Mouse (Mus musculus) hindbrain, postnatal 0 days (tissue): ENCODE measurements around the gene Adk. TPM values are rescaled to one million over a fixed set of nuclear protein-coding genes. Genes with fewer than 3 reads are reported as not detected.
A peak's percentile ranks its signal among the peaks of the same experiment; 100 is the strongest.

Source experiments
- ATAC-seq: fragments of 200-750 bp; cut with Nextera tagmentation; 2 replicates; pipeline ENCODE4 v1.8.0; 2017; ENCODE audit warnings: mild to moderate bottlenecking, moderate TSS enrichment, moderate library complexity
- DNase-seq: peaks from one replicate; pipeline ENCODE4 v3.0.0-alpha.2; 2015; ENCODE audit warnings: low spot score
- H3K27ac ChIP-seq: fragments of 300-500 bp; sonication (generic); 2 replicates; pipeline ENCODE4 v1.5.1; 2014; ENCODE audit warnings: mild to moderate bottlenecking
- H3K27me3 ChIP-seq: fragments of 300-500 bp; sonication (generic); 2 replicates; pipeline ENCODE4 v1.6.1; 2014; ENCODE audit warnings: low read length, mixed read lengths; ENCODE audit not compliant: insufficient read depth
- H3K36me3 ChIP-seq: fragments of 300-500 bp; sonication (generic); 2 replicates; pipeline ENCODE4 v1.6.1; 2014; ENCODE audit warnings: low read length, mixed read lengths; ENCODE audit not compliant: insufficient read depth
- H3K4me1 ChIP-seq: fragments of 300-500 bp; sonication (generic); 2 replicates; pipeline ENCODE4 v1.6.1; 2014; ENCODE audit warnings: antibody characterized with exemption, low read length, mixed read lengths; ENCODE audit not compliant: insufficient read depth
- H3K4me2 ChIP-seq: fragments of 300-500 bp; sonication (generic); 2 replicates; pipeline ENCODE4 v1.6.1; 2014; ENCODE audit warnings: low read depth, mild to moderate bottlenecking, low read length, moderate library complexity, mixed read lengths
- H3K4me3 ChIP-seq: fragments of 300-500 bp; sonication (generic); 2 replicates; pipeline ENCODE4 v1.5.1; 2014; ENCODE audit warnings: low read length
- H3K9ac ChIP-seq: fragments of 300-500 bp; sonication (generic); replicated peaks from 2 replicates; pipeline ENCODE4 v1.6.1; 2014; ENCODE audit warnings: mild to moderate bottlenecking, low read length, moderate library complexity, mixed read lengths
- H3K9me3 ChIP-seq: fragments of 300-500 bp; sonication (generic); 2 replicates; pipeline ENCODE4 v1.6.1; 2016; ENCODE audit warnings: low read length, mixed read lengths
- CTCF ChIP-seq: IDR thresholded peaks from 2 replicates; pipeline ENCODE4 v1.5.1; 2016; ENCODE audit warnings: antibody characterized with exemption, control low read depth, low read depth
- WGBS: fragments of 180-500 bp; shearing (Covaris S2); extraction: QIAGEN DNeasy Blood & Tissue Kit; methylation state at CpG from one replicate; pipeline ENCODE4 v1.1.7; 2014; 5-methylcytosine and 5-hydroxymethylcytosine counted together
- polyA plus RNA-seq: library from polyadenylated mRNA; unstranded; fragments of >200 nt; fragmentation: Nextera tagmentation; extraction: Ambion mirVana; gene quantifications from 2 replicates; pipeline ENCODE4 v1.2.1, GENCODE M21; 2015
- total RNA-seq: library from RNA; depleted of rRNA; stranded (reverse); fragments of >200 nt; gene quantifications from 2 replicates; pipeline ENCODE4 v1.2.3, GENCODE M21; 2014

Gene Adk
- total and polyA plus RNA-seq, 2 experiments from 2014 or later, result 27.4 to 63.5 TPM

- H3K36me3 ChIP-seq, result no peaks in the 10 kb centered on the region
- no peak overlapping the region for H3K9ac ChIP-seq
- DNase-seq (peak; percentile 56), ATAC-seq (peak; percentile 49; the same call in 1 of the 2 replicates)
- peak; percentile 53 for TF ChIP-seq CTCF
- H3K4me2 ChIP-seq, result no peak overlapping the region
- 60% methylated on average over 3 of the region's 3 CpGs for WGBS
- H3K4me3 ChIP-seq, result no peak overlapping the region
- no peaks in the 10 kb centered on the region for H3K9me3 ChIP-seq
- no peaks in the 10 kb centered on the region for H3K4me1 ChIP-seq
- no peaks in the 10 kb centered on the region for H3K27me3 ChIP-seq
- no peak overlapping the region for H3K27ac ChIP-seq
These were observed 63.6 kb downstream of the Adk start for GRCm38 (mm10) chr14:21115888-21116460.

DNA sequence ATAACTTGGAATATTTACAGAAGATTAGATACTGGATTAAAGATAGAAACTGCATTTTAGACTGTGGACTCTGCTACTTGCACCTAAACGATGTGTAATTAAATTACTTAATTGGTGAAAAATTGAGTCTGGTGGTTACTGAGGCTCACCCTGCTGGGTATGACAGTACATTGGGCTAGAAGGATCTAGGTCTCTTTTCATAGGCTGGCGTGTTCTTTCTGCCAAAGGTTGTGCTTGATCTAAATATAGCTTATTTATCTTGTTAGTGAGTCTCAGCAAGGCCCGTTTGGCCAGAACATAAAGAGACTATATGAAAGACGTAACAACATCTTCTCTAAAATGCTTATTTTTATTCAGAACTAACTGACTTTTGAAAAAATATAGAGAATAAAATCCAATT, 65.7 kb downstream of the Adk start:
- no peak overlapping the region for H3K4me3 ChIP-seq
- no peak for ATAC-seq
- no peak overlapping the region for H3K27ac ChIP-seq
- 71% methylated on average over 4 of the region's 4 CpGs for WGBS
- no peaks in the 10 kb centered on the region for H3K27me3 ChIP-seq
- H3K4me1 ChIP-seq, result no peaks in the 10 kb centered on the region
- H3K4me2 ChIP-seq, result no peak overlapping the region
- H3K9me3 ChIP-seq, result no peaks in the 10 kb centered on the region
- no peaks in the 10 kb centered on the region for H3K36me3 ChIP-seq
- no peak for DNase-seq
- no peak for TF ChIP-seq CTCF
- no peak overlapping the region for H3K9ac ChIP-seq

DNA sequence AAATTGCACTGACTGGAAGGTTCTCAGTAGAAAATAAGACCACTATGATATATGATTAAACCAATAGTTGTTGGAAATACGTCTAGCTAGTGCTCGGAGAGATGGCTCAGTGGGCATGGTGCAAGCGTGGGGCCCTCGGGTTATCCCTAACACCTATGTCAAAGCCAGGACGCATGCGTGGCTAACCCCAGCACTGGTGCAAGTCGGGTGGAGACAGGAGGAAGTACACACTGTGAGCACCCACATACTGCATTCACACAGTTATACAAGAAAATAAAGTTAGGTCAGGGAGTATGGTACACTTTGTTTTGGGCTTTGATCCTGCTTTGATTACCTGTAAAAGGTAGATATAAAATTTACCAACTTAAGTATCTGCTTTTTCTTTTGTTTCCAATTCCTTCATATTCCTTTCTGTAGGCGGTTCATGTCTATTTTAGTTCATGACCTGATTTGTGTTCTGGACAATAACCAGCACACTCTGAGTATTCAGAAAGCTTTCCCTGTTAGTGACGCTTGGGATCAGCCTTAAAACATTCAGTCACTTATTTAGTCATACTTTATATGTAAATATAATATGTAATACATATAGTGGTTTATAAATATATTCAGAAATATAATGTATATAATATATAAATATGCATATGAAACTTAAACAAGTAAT, 67.4 kb downstream of the Adk start:
- Histone ChIP-seq H3K36me3 (no peaks in the 10 kb centered on the region), H3K27ac (no peak overlapping the region), H3K9me3 (no peaks in the 10 kb centered on the region), H3K27me3 (no peaks in the 10 kb centered on the region), H3K4me3 (no peak overlapping the region), H3K4me2 (no peak overlapping the region), H3K9ac (no peak overlapping the region), H3K4me1 (no peaks in the 10 kb centered on the region)
- no peak for TF ChIP-seq CTCF
- no peak for DNase-seq
- WGBS, result 83% methylated on average over 9 of the region's 9 CpGs
- no peak for ATAC-seq

DNA sequence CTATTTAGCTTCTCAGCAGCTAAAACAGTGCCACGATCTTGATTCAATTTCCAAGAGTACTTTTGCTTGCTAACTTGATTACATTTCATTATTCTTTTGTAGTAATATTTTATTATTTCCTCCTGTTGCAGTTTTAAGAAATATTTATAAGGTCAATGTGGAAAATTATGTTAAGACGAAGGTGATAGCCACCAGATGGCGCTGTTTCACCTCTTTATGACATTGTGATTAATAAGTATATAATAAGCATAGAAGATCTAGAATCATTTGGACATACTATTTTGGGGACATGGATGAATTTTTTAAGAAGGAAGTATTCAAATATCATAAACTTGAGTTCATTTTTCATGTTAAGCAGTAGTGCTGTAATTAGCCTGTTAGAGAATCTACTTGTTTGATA, 68.1 kb downstream of the Adk start:
- H3K27ac ChIP-seq, result no peak overlapping the region
- no peak overlapping the region for H3K4me3 ChIP-seq
- no peaks in the 10 kb centered on the region for H3K9me3 ChIP-seq
- ATAC-seq (no peak), DNase-seq (peak; percentile 86)
- H3K4me1 ChIP-seq, result no peaks in the 10 kb centered on the region
- no peaks in the 10 kb centered on the region for H3K27me3 ChIP-seq
- WGBS, result 32% methylated on average over 3 of the region's 3 CpGs
- TF ChIP-seq CTCF, result peak; percentile 74
- H3K4me2 ChIP-seq, result no peak overlapping the region
- no peaks in the 10 kb centered on the region for H3K36me3 ChIP-seq
- H3K9ac ChIP-seq, result no peak overlapping the region

- ATAC-seq (no peak), DNase-seq (no peak)
- H3K27ac ChIP-seq, result no peak overlapping the region
- TF ChIP-seq CTCF, result no peak
- no peaks in the 10 kb centered on the region for H3K4me1 ChIP-seq
- H3K9me3 ChIP-seq, result no peaks in the 10 kb centered on the region
- H3K9ac ChIP-seq, result no peak overlapping the region
- WGBS, result 98% methylated on average over 6 of the region's 6 CpGs
- no peak overlapping the region for H3K4me2 ChIP-seq
- no peaks in the 10 kb centered on the region for H3K27me3 ChIP-seq
- H3K4me3 ChIP-seq, result no peak overlapping the region
- no peaks in the 10 kb centered on the region for H3K36me3 ChIP-seq
These were observed 74.8 kb downstream of the Adk start for GRCm38 (mm10) chr14:21127215-21127614.

DNA sequence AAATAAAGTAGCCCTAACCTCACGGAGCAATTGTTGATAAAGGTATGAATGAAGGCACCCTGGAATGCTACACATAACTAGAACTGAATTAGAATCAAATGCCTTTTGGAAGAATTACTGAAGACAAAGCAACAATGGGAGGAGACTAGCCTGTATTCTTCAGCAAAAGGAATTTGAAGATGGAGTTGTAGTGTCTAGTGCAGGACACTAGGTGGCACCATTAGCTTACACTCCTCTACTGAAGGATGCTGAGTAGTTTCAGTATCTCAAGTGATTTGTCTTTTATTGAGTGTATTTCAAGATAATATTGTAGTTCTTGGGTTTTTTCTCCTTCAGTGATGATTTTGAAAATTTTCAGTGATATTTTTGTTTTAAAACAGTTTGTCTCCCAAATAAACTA, 84.5 kb downstream of the Adk start:
- Histone ChIP-seq H3K36me3 (no peaks in the 10 kb centered on the region), H3K27me3 (no peaks in the 10 kb centered on the region), H3K9ac (no peak overlapping the region), H3K4me1 (no peaks in the 10 kb centered on the region), H3K27ac (no peak overlapping the region), H3K9me3 (no peaks in the 10 kb centered on the region), H3K4me3 (no peak overlapping the region), H3K4me2 (no peak overlapping the region)
- peak; percentile 90 for DNase-seq
- ATAC-seq, result 0 out of 2 replicates have a peak, but pooled peaks have one; percentile 67
- TF ChIP-seq CTCF, result peak; percentile 97
- WGBS, result 37% methylated on average over 1 of the region's 1 CpGs

DNA sequence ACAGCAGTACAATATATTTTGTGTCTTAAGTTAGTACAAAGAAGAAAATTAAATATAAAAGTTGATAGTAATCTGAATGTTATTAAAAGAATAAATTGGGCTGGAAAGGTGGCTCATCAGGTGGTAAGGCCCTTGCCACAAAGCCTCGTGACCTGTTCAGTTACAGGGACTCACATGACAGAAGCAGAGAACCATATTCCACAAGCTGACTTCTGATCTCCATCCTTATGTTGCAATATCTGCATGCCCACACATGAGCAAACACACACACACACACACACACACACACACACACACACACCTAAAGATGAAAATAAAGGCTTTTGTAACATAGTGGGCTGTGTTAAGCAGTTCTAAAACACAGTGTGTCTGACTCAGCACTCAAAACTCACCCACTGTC, 90.2 kb downstream of the Adk start:
- no peaks in the 10 kb centered on the region for H3K9me3 ChIP-seq
- H3K36me3 ChIP-seq, result no peaks in the 10 kb centered on the region
- no peak overlapping the region for H3K4me2 ChIP-seq
- ATAC-seq (no peak), DNase-seq (no peak)
- H3K4me1 ChIP-seq, result no peaks in the 10 kb centered on the region
- H3K27me3 ChIP-seq, result no peaks in the 10 kb centered on the region
- no peak for TF ChIP-seq CTCF
- no peak overlapping the region for H3K27ac ChIP-seq
- H3K4me3 ChIP-seq, result no peak overlapping the region
- no peak overlapping the region for H3K9ac ChIP-seq
- WGBS, result 79% methylated on average over 1 of the region's 1 CpGs
